In genomic region chr1:138243947-138244346, GRCm38 (mm10) we compare ENCODE assay signal across 9 mouse cellular contexts. TPM values are rescaled to one million over a fixed set of nuclear protein-coding genes. Genes with fewer than 3 reads are reported as not detected.
DNase-seq lines count a peak whose midpoint lies in the region; ATAC-seq and TF ChIP-seq lines count a peak whose summit lies in the region.
"Had no signal": no experiment of that assay in that cellular context is flagged by ENCODE, and none has a peak within 500 bp of the region (broad histone marks: within the 10 kb centered on the region; RNA-seq: fewer than 3 reads in every experiment).

No protein-coding gene starts in this region.

- 0 out of 2 replicates have a peak, but pooled peaks have one; percentile 23 for ATAC-seq in intestine, embryonic 15.5 days
- no peak for ATAC-seq in intestine, postnatal 0 days
- peak; percentile 92 for ATAC-seq in granulocyte monocyte progenitor cell, adult 5-6 weeks (replicated peaks; ENCODE audit: poor library complexity, severe bottlenecking)
- peak; percentile 31; the same call in 1 of the 2 replicates for ATAC-seq in lung, embryonic 16.5 days (ENCODE audit: low read depth)
- ATAC-seq in frontal cortex, adult (ENCODE audit: low TSS enrichment), result no peak
- ATAC-seq: Patski had no signal

- no peaks in the 10 kb centered on the region for H3K4me1 ChIP-seq in intestine, embryonic 15.5 days (replicated peaks)
- H3K4me1 ChIP-seq in intestine, postnatal 0 days (replicated peaks; ENCODE audit: control insufficient read depth, insufficient read depth, low read length), result no peaks in the 10 kb centered on the region
- peaks cover 7% of the 10 kb centered on the region; the same call in 1 of the 2 replicates for H3K4me1 ChIP-seq in lung, embryonic 16.5 days (replicated peaks; ENCODE audit: control insufficient read depth, insufficient read depth, low read length)

- H3K27ac ChIP-seq in intestine, embryonic 15.5 days, result 0 out of 2 replicates have a peak overlapping the region, but pooled peaks have one; percentile 17
- H3K27ac ChIP-seq in intestine, postnatal 0 days (ENCODE audit: low read depth, low read length), result no peak overlapping the region
- H3K27ac ChIP-seq in lung, embryonic 16.5 days (ENCODE audit: low read length), result no peak overlapping the region

- no peaks in the 10 kb centered on the region for H3K36me3 ChIP-seq in intestine, embryonic 15.5 days
- H3K36me3 ChIP-seq in intestine, postnatal 0 days (ENCODE audit: control insufficient read depth, insufficient read depth), result no peaks in the 10 kb centered on the region
- no peaks in the 10 kb centered on the region for H3K36me3 ChIP-seq in lung, embryonic 16.5 days (ENCODE audit: control insufficient read depth, insufficient read depth, low read length)

- DNase-seq in MN1 (ENCODE audit: low spot score), result peak; percentile 37
- no peak for DNase-seq in T-cell, adult 2 months (ENCODE audit: low spot score)
- DNase-seq in ovary, postnatal 14 days (ENCODE audit: low spot score), result no peak

- H3K27me3 ChIP-seq in intestine, embryonic 15.5 days (replicated peaks), result no peaks in the 10 kb centered on the region
- no peaks in the 10 kb centered on the region for H3K27me3 ChIP-seq in intestine, postnatal 0 days (replicated peaks; ENCODE audit: control insufficient read depth, insufficient read depth, low read length)
- no peaks in the 10 kb centered on the region for H3K27me3 ChIP-seq in lung, embryonic 16.5 days (ENCODE audit: control insufficient read depth, insufficient read depth, low read depth, low read length)
- H3K27me3 ChIP-seq: Patski had no signal

- H3K4me2 ChIP-seq in intestine, embryonic 15.5 days (replicated peaks), result 0 out of 2 replicates have a peak overlapping the region, but pooled peaks have one; percentile 6
- no peak overlapping the region for H3K4me2 ChIP-seq in intestine, postnatal 0 days (replicated peaks; ENCODE audit: low read depth)
- no peak overlapping the region for H3K4me2 ChIP-seq in lung, embryonic 16.5 days (ENCODE audit: low read depth, low read length)

- TF ChIP-seq CTCF in intestine, postnatal 0 days (IDR thresholded peaks at IDR 0.05; ENCODE audit: low read depth), result no peak

- no peak overlapping the region for H3K9ac ChIP-seq in intestine, embryonic 15.5 days
- no peak overlapping the region for H3K9ac ChIP-seq in intestine, postnatal 0 days (ENCODE audit: low read depth, low read length)
- no peak overlapping the region for H3K9ac ChIP-seq in lung, embryonic 16.5 days (ENCODE audit: low read length)

- H3K4me3 ChIP-seq in intestine, embryonic 15.5 days (replicated peaks), result no peak overlapping the region
- H3K4me3 ChIP-seq in intestine, postnatal 0 days (ENCODE audit: low read depth, low read length), result no peak overlapping the region
- no peak overlapping the region for H3K4me3 ChIP-seq in lung, embryonic 16.5 days (ENCODE audit: low read length)

- no peaks in the 10 kb centered on the region for H3K9me3 ChIP-seq in intestine, embryonic 15.5 days
- H3K9me3 ChIP-seq in intestine, postnatal 0 days (ENCODE audit: control insufficient read depth), result no peaks in the 10 kb centered on the region
- H3K9me3 ChIP-seq in lung, embryonic 16.5 days (ENCODE audit: control insufficient read depth, low read length), result no peaks in the 10 kb centered on the region

- WGBS in intestine, embryonic 15.5 days, result 50% methylated on average over 5 of the region's 5 CpGs
- WGBS in intestine, postnatal 0 days, result 38% methylated on average over 5 of the region's 5 CpGs
- whole genome bisulfite sequencing in lung, embryonic 16.5 days, result 26% methylated on average over 5 of the region's 5 CpGs

RNA-seq across cellular contexts. Expression of gene Atp6v1g3, which starts 29.6 kb away (rescaled TPM):
- not detected in 2 replicates for polyA plus RNA-seq in intestine, embryonic 15.5 days (2015; fragmentation: Nextera tagmentation; extraction: Ambion mirVana)
- polyA plus RNA-seq in intestine, postnatal 0 days (2015; fragmentation: Nextera tagmentation; extraction: Ambion mirVana), result not detected in 2 replicates
- total RNA-seq in granulocyte monocyte progenitor cell, adult 5-6 weeks (2014; fragmentation: Nextera tagmentation), result not detected in 2 replicates
- total RNA-seq in granulocyte monocyte progenitor cell, adult 5-6 weeks (2017), result not detected in 2 replicates
- polyA plus RNA-seq in lung, embryonic 16.5 days (2015; fragmentation: Nextera tagmentation; extraction: Ambion mirVana), result not detected in 2 replicates
- polyA plus RNA-seq: Patski had no signal

Comparison
In these comparisons a context has a peak if more than half of its experiments do, and no peak if none do; other contexts are left out.
1. ATAC-seq: peak in intestine, embryonic 15.5 days (single experiment), granulocyte monocyte progenitor cell, adult 5-6 weeks (single experiment) and lung, embryonic 16.5 days (single experiment); none in intestine, postnatal 0 days (single experiment) and frontal cortex, adult (single experiment).